Mouse (Mus musculus) bone marrow, adult 2 months (tissue): ENCODE results near the gene Tmed6.

Experiments
- CTCF ChIP-seq: fragments of 200-500 bp; IDR thresholded peaks from 2 replicates; pipeline ENCODE4 v1.5.1; 2011; ENCODE audit warnings: low read length, control low read depth; ENCODE audit not compliant: control insufficient read depth, insufficient read depth
- POLR2A ChIP-seq: fragments of 200-500 bp; IDR thresholded peaks from 2 replicates; pipeline ENCODE4 v1.6.1; 2011; ENCODE audit warnings: low read depth, mild to moderate bottlenecking, control low read depth, low read length, borderline replicate concordance; ENCODE audit not compliant: control insufficient read depth

DNA sequence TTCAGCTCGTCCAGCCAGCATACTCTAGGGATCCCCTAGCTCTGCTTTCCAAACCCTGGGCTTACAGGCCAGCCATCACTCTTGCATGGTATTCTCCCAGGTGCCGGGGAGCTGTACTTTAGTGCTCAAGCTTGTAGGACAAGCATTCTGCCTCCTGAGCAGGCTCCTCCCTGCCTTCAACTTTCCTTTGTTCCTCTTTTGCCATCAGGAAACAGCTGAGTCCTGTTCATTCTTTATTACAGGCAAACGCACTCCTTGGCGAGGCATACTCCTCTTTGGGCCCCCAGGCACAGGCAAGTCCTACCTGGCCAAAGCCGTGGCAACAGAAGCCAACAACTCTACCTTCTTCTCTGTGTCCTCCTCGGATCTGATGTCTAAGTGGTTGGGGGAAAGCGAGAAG lies 24.8 kb downstream of the Tmed6 start:
- TF ChIP-seq CTCF: no peak
- TF ChIP-seq POLR2A: no peak
